ENCODE assay signal across 8 mouse cellular contexts in genomic region chr10:79766001-79766507, GRCm38 (mm10). TPM values are rescaled to one million over a fixed set of nuclear protein-coding genes. Genes with fewer than 3 reads are reported as not detected.
DNase-seq lines count a peak whose midpoint lies in the region; ATAC-seq and TF ChIP-seq lines count a peak whose summit lies in the region.

No protein-coding gene starts in this region.

- peaks cover 20% of the 10 kb centered on the region for H3K4me1 ChIP-seq in liver, adult 2 months (ENCODE audit: control insufficient read depth, insufficient read depth, low read length)
- H3K4me1 ChIP-seq in embryonic fibroblast, embryonic 13.5 days (ENCODE audit: control insufficient read depth, insufficient read depth, low read length): peaks cover 11% of the 10 kb centered on the region; the same call in 1 of the 2 replicates
- peaks cover 20% of the 10 kb centered on the region for H3K4me1 ChIP-seq in kidney, postnatal 0 days (replicated peaks; ENCODE audit: insufficient read depth, low read length)
- peaks cover 17% of the 10 kb centered on the region for H3K4me1 ChIP-seq in neural tube, embryonic 14.5 days (ENCODE audit: control insufficient read depth, insufficient read depth, low read length)

- no peak for ATAC-seq in kidney, postnatal 0 days (replicated peaks; ENCODE audit: low FRiP score, low read depth)
- no peak for ATAC-seq in neural tube, embryonic 14.5 days (ENCODE audit: low read depth)

- no peaks in the 10 kb centered on the region for H3K27me3 ChIP-seq in liver, adult 2 months (ENCODE audit: control insufficient read depth, insufficient read depth, low read length)
- H3K27me3 ChIP-seq in kidney, postnatal 0 days (ENCODE audit: insufficient read depth, low read length): no peaks in the 10 kb centered on the region
- H3K27me3 ChIP-seq in neural tube, embryonic 14.5 days (ENCODE audit: control insufficient read depth, insufficient read depth, low read length): no peaks in the 10 kb centered on the region

- H3K9me3 ChIP-seq in kidney, postnatal 0 days (replicated peaks; ENCODE audit: low read length): no peaks in the 10 kb centered on the region
- H3K9me3 ChIP-seq in neural tube, embryonic 14.5 days (ENCODE audit: control insufficient read depth, low read length): no peaks in the 10 kb centered on the region

- H3K79me2 ChIP-seq in liver, adult 2 months (ENCODE audit: control insufficient read depth, insufficient read depth, low read length): peaks cover 27% of the 10 kb centered on the region

- TF ChIP-seq CTCF in liver, adult 2 months (IDR thresholded peaks at IDR 0.05; ENCODE audit: low read depth, low read length): no peak
- TF ChIP-seq CTCF in embryonic fibroblast, embryonic 13.5 days (IDR thresholded peaks at IDR 0.05; ENCODE audit: borderline replicate concordance, insufficient read depth, low read length): no peak
- no peak for TF ChIP-seq CTCF in kidney, postnatal 0 days (IDR thresholded peaks at IDR 0.05; ENCODE audit: low read depth)

- H3K4me2 ChIP-seq in kidney, postnatal 0 days (ENCODE audit: low read length): peak overlapping the region; percentile 92
- H3K4me2 ChIP-seq in neural tube, embryonic 14.5 days (ENCODE audit: low read depth, low read length): peak overlapping the region; percentile 55

- peak overlapping the region; percentile 81 for H3K27ac ChIP-seq in liver, adult 2 months (replicated peaks; ENCODE audit: insufficient read depth, low read depth, low read length)
- H3K27ac ChIP-seq in embryonic fibroblast, embryonic 13.5 days (ENCODE audit: insufficient read depth, low read length): peak overlapping the region; percentile 74; the same call in 1 of the 2 replicates
- peak overlapping the region; percentile 94 for H3K27ac ChIP-seq in kidney, postnatal 0 days
- peak overlapping the region; percentile 88 for H3K27ac ChIP-seq in neural tube, embryonic 14.5 days (ENCODE audit: low read depth, low read length)

- no peak for TF ChIP-seq POLR2A in liver, adult 2 months (IDR thresholded peaks at IDR 0.05; ENCODE audit: extremely low read depth, insufficient read depth, low read length)
- no peak; the same call in 1 of the 2 replicates for TF ChIP-seq POLR2A in embryonic fibroblast, embryonic 13.5 days (IDR thresholded peaks at IDR 0.05; ENCODE audit: low read depth, low read length)

- H3K9ac ChIP-seq in liver, adult 2 months (ENCODE audit: low read depth, low read length): peak overlapping the region; percentile 97
- H3K9ac ChIP-seq in kidney, postnatal 0 days (ENCODE audit: low read depth, low read length): peak overlapping the region; percentile 94
- peak overlapping the region; percentile 85 for H3K9ac ChIP-seq in neural tube, embryonic 14.5 days (replicated peaks; ENCODE audit: low read depth, low read length)

- WGBS in liver, adult 2 months: 2% methylated on average over 11 of the region's 16 CpGs
- WGBS in kidney, postnatal 0 days: 6% methylated on average over 16 of the region's 16 CpGs
- 10% methylated on average over 14 of the region's 16 CpGs for WGBS in neural tube, embryonic 14.5 days

- peak overlapping the region; percentile 89 for H3K4me3 ChIP-seq in liver, adult 2 months (ENCODE audit: insufficient read depth, low read depth, low read length)
- peak overlapping the region; percentile 79 for H3K4me3 ChIP-seq in embryonic fibroblast, embryonic 13.5 days (ENCODE audit: insufficient read depth, low read length)
- H3K4me3 ChIP-seq in kidney, postnatal 0 days (replicated peaks; ENCODE audit: low read depth, low read length): peak overlapping the region; percentile 79
- H3K4me3 ChIP-seq in neural tube, embryonic 14.5 days (ENCODE audit: low read depth, low read length): peak overlapping the region; percentile 89

- peaks cover 2% of the 10 kb centered on the region; the same call in 1 of the 2 replicates for H3K36me3 ChIP-seq in liver, adult 2 months (ENCODE audit: control insufficient read depth, insufficient read depth, low read length)
- peaks cover 12% of the 10 kb centered on the region; the same call in 1 of the 2 replicates for H3K36me3 ChIP-seq in kidney, postnatal 0 days (ENCODE audit: insufficient read depth, low read length)
- H3K36me3 ChIP-seq in neural tube, embryonic 14.5 days (ENCODE audit: control insufficient read depth, insufficient read depth, low read length): peaks cover 12% of the 10 kb centered on the region

- DNase-seq in liver, adult 2 months (ENCODE audit: extremely low read depth, low read depth, low spot score): no peak
- DNase-seq in liver: no peak
- no peak for DNase-seq in kidney, postnatal 0 days (ENCODE audit: low spot score)
- no peak for DNase-seq in thymus, adult 18-20 months
- DNase-seq in frontal cortex, postnatal 14 days (ENCODE audit: low spot score in 2 of 2): no peak
- no peak for DNase-seq in frontal cortex, postnatal 10 days (ENCODE audit: low spot score in 2 of 2)

RNA-seq across cellular contexts. Expression of gene Rnf126, which starts 0.7 kb away (rescaled TPM):
- 7.6 and 11.7 TPM in 2 replicates for total RNA-seq in liver, adult 2 months (2014; rRNA removed)
- 65.1 and 70.6 TPM in 2 replicates for polyA plus RNA-seq in liver, adult 2 months (2012; rRNA removed)
- 38.4 and 39.5 TPM in 2 replicates for polyA plus RNA-seq in embryonic fibroblast, embryonic 13.5 days (2011; ENCODE audit: insufficient read length, low read depth, missing spikeins)
- 74.5 and 82.4 TPM in 2 replicates for polyA plus RNA-seq in kidney, postnatal 0 days (2015; fragmentation: Nextera tagmentation; extraction: Ambion mirVana)
- polyA plus RNA-seq in neural tube, embryonic 14.5 days (2014; fragmentation: Nextera tagmentation; extraction: Ambion mirVana): 89.3 and 93.7 TPM in 2 replicates

RNA-seq across cellular contexts. Expression of gene Fstl3, which starts 11.0 kb away (rescaled TPM):
- total RNA-seq in liver, adult 2 months (2014; rRNA removed): 0.09 and 0.27 TPM in 2 replicates
- polyA plus RNA-seq in liver, adult 2 months (2012; rRNA removed): 0.18 and 0.60 TPM in 2 replicates
- polyA plus RNA-seq in embryonic fibroblast, embryonic 13.5 days (2011; ENCODE audit: insufficient read length, low read depth, missing spikeins): 21.9 and 42.7 TPM in 2 replicates
- polyA plus RNA-seq in kidney, postnatal 0 days (2015; fragmentation: Nextera tagmentation; extraction: Ambion mirVana): 32.9 and 38.7 TPM in 2 replicates
- 1.7 and 2.3 TPM in 2 replicates for polyA plus RNA-seq in neural tube, embryonic 14.5 days (2014; fragmentation: Nextera tagmentation; extraction: Ambion mirVana)

RNA-seq across cellular contexts. Expression of gene Fgf22, which starts 11.2 kb away (rescaled TPM):
- total RNA-seq in liver, adult 2 months (2014; rRNA removed): not detected in 2 replicates
- not detected in 2 replicates for polyA plus RNA-seq in liver, adult 2 months (2012; rRNA removed)
- polyA plus RNA-seq in embryonic fibroblast, embryonic 13.5 days (2011; ENCODE audit: insufficient read length, low read depth, missing spikeins): 0.23 TPM in 1 of 2 replicates, not detected in the other
- 0.11 and 0.36 TPM in 2 replicates for polyA plus RNA-seq in kidney, postnatal 0 days (2015; fragmentation: Nextera tagmentation; extraction: Ambion mirVana)
- polyA plus RNA-seq in neural tube, embryonic 14.5 days (2014; fragmentation: Nextera tagmentation; extraction: Ambion mirVana): 2.0 and 2.3 TPM in 2 replicates

RNA-seq across cellular contexts. Expression of gene Polrmt, which starts 19.7 kb away (rescaled TPM):
- 7.7 and 12.8 TPM in 2 replicates for total RNA-seq in liver, adult 2 months (2014; rRNA removed)
- 32.7 and 42.4 TPM in 2 replicates for polyA plus RNA-seq in liver, adult 2 months (2012; rRNA removed)
- 14.9 TPM in 2 replicates for polyA plus RNA-seq in embryonic fibroblast, embryonic 13.5 days (2011; ENCODE audit: insufficient read length, low read depth, missing spikeins)
- polyA plus RNA-seq in kidney, postnatal 0 days (2015; fragmentation: Nextera tagmentation; extraction: Ambion mirVana): 37.9 and 38.5 TPM in 2 replicates
- polyA plus RNA-seq in neural tube, embryonic 14.5 days (2014; fragmentation: Nextera tagmentation; extraction: Ambion mirVana): 34.9 and 36.7 TPM in 2 replicates

RNA-seq across cellular contexts. Expression of gene Prss57, which starts 24.7 kb away (rescaled TPM):
- total RNA-seq in liver, adult 2 months (2014; rRNA removed): not detected in 2 replicates
- polyA plus RNA-seq in liver, adult 2 months (2012; rRNA removed): not detected in 2 replicates
- not detected in 2 replicates for polyA plus RNA-seq in embryonic fibroblast, embryonic 13.5 days (2011; ENCODE audit: insufficient read length, low read depth, missing spikeins)
- 0.04 and 0.06 TPM in 2 replicates for polyA plus RNA-seq in kidney, postnatal 0 days (2015; fragmentation: Nextera tagmentation; extraction: Ambion mirVana)
- not detected in 2 replicates for polyA plus RNA-seq in neural tube, embryonic 14.5 days (2014; fragmentation: Nextera tagmentation; extraction: Ambion mirVana)
